Mouse (Mus musculus): Measurements from ENCODE around the gene Rprd1b.

The Rprd1b gene

DNA sequence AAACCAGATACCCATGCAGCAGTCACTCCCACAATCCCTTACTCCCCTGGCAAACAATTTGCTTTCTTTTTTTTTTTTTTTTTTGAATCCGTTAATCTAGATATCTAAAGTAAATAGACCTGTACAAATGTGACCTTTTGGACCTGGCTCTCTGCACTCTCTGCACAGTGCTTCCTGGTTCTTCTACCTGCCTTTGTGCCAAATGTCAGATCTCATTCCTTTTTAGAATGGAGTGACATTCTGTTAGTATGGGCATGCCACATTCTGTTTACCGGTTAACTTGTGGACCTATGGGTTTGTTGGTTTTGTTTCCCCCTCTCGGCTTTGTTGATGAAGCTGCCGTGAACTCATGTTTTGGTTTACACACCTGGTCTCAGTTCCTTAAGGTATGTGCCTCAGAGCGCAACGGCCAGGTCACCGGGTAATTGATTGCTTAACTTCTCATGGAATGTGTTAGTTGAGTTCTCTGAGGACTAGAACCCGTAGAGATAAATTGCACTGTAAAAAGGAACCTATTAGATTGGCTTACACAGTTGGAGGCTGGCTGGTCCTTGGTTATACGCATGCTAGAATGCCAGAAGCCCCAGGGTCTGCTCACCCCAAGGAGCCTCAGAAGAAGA, 52.4 kb downstream of the Rprd1b start:
- no peak for DNase-seq (ENCODE audit: low read depth)

DNA sequence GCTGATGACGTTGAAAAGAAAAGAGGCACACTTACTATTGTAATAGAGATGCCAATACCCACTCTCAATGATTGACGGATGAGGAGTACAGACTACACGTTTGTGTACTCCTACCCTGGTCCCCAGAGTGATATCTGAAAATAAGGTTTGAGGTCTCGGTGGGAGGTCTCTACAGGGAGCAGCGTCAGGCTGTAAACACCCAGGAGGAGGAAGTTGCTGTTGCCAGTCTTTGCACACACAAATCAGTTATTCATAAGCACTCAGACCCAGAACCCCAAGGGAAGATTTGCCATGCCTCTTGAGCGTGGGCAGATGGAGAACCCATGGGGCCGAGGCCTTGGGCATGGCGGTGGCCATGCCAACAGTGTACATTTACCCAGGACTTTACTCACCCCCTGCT, 56.2 kb downstream of the Rprd1b start:
- no peak for DNase-seq (ENCODE audit: low read depth)

DNA sequence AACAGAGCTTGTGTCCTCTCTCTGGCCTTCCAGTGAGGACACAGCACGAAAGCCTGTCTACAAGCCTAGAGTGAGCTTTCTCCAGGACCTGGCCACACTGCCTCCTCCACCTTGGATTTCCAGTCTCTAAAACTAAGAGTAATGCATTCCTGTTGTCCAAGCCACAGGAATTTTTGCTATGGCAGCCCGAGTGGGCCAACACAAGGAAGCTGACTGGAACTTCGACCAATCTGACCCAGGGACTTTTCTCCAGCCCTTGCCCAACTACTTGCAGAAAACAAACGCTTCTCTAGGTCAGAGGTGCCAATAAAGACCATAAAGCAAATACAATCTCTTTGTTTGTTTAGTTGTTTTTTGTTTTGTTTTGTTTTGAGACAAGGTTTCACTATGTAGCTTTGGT, 61.8 kb downstream of the Rprd1b start:
- no peak for DNase-seq (ENCODE audit: low read depth)

DNA sequence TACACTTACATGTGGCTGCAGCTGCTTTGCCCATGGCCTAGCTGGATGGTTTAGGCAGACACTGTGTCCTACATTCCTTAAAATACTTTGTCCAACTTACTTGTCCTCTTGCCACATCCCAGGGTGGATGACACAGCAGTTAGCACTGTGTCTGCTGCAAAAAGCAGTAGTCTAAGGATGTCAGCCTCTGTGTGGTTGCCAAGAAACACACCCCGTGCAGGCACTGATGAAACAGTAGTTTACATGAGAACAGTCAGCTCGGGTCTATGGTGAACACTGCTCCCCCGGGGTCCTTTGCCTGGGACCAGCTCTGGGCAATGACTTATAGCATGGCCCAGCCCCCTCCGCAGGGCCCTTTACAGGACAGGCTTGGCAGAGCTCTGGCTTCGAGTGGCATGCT, 65.0 kb downstream of the Rprd1b start:
- DNase-seq (ENCODE audit: low read depth), result no peak

DNA sequence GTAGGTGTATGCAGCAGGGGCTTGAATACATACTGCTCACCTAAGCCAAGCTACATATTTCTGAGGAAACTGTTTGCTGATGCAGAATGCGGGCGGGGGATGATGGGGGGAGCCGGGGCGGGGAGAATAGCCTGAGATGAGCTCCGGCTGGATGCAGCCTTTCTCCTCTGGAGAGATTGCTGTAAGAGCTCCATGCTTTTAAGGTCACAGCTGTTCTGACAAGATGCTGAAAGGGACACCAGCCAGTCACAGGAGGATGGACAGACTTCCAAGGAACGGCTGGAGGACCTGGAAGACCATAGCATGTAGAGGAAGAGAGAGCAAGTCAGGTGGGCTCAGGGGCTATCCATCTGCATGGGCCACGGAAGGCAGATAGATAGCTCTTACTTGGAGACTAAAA, 66.0 kb downstream of the Rprd1b start:
- DNase-seq (ENCODE audit: low read depth), result no peak

DNA sequence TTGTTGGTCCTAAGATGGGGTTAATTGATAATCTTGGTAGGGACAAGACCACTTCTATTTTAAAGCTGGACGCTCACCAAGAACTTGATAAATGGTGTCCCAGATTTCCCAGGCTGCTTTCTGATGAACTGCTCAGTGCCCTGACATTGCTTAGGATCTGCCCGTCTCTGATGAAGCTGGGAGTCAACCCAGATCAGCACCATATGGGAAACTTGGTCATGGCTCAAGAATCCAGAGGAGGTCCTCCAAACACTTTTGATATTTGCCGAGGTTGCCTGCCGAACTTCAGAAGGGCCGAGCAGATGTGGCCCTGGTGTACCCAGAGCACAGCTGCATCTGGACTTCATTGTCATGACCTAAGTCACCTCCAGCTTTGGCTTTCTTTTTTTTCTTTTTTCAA, 66.5 kb downstream of the Rprd1b start:
- no peak for DNase-seq (ENCODE audit: low read depth)

DNA sequence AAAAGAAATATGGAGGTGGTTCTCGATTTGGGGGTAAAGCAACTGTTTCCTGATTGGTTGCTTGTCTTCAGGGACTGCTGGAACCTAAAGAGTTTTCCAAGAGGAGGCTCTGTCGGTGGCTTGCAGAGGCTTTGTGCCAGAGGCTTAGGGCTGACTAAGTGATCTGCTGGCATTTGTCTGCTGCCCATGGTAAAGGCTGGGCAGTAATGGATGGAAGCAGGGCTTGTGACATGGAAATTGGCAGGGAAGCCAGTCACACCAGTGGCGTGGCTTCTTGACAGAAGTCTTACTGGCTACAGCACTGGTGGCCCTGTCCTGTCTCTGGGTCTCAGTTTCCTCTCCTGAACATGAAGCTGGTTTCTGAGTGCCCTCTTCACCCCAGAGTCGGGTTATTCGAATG, 68.8 kb downstream of the Rprd1b start:
- no peak for DNase-seq (ENCODE audit: low read depth)

DNA sequence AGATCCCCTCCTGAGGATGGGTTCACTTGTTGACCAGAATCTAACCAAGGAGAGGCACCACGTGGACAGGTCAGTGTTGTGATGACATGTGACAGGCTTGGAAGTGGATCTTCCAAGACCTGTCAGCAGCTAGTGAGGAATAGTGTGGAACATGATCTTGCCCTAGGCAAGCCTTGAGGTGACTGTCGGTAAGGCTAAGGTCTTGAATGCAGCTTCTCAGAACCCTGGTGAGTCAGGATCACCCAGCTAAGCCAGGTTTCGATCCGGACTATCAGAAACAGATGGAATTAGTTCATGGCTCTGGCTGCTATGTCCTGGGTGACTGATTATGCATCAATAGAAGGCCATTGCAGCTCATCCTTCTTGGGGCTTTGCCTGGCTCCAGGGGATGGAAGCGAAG, 70.4 kb downstream of the Rprd1b start:
- no peak for DNase-seq (ENCODE audit: low read depth)

DNA sequence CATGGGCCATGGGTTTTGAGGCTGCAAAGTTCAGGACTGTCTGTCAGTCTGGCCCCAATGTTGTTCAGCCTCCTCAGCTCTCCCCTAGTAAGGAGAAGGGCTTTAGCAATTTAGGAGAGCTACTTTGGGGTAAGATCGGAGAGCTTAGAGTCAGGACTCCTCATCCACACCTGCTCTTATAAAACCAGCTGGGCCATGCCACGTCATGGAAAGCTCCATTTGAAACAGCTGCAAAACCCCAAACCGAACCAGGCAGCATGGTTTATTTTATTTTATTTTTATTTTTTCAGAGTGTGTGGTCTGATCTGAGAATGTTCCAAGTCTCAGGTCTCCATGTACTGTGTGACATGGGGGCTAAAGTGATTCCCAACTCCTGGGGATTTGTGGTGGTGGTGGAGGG, 71.2 kb downstream of the Rprd1b start:
- DNase-seq (ENCODE audit: low read depth), result no peak

DNA sequence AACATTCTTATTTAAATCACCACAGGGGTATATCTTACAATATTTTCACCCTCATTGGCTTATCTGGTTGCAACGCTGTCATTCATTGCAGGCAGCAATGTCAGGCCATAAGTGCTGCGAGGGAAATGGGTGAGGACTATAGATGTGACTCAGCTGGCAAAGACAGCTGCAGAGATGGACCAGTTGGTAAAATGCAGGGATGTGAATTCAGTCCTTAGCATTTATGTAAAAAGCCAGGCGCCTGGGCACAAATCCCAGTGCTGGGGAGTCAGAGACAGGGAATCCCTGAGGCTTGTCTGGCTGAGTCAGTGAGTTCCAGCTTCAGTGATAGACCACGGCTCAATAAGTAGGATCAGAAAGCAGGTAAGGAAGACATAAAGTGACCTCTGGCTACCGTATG, 73.5 kb downstream of the Rprd1b start:
- DNase-seq (ENCODE audit: low read depth), result no peak

DNA sequence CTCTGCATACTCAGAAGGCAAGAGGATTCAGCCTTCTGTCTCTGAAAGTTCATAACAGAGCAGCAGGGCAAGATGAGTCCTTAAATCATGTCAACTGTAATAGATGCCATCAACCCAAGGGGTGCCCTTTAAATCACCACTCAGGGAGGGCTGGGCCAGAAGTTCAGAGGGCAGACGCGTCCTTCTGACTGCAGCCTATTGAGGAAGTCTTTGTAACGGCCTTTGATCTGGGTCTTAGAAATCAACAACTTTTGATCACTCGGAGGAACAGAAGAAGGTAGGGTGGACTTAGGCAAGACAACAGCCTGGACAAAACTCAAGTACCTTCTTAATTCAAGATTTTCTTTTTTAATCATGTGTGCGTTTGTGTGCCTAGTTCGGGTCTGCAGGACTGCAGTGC, 76.7 kb downstream of the Rprd1b start:
- DNase-seq (ENCODE audit: low read depth), result no peak

DNA sequence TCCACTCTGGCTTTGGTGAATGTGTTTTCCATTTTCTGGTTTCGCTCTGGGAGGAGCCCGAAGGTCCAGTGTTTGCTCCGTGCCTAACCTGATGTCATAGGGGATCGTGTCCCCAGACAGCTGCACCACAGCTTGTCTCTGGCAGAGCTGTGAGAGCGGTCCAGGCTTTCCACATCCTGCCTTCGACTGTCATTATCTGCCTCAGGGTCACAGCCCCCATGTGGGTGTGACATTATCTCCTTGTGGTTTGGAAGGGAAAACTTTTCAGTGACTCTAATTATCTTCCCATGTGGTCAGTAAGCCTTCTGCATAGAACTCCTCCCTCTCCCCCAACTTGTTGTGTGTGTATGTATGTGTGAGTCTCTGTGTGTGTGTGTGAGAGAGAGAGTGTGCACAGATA, 77.3 kb downstream of the Rprd1b start:
- no peak for DNase-seq (ENCODE audit: low read depth)

DNA sequence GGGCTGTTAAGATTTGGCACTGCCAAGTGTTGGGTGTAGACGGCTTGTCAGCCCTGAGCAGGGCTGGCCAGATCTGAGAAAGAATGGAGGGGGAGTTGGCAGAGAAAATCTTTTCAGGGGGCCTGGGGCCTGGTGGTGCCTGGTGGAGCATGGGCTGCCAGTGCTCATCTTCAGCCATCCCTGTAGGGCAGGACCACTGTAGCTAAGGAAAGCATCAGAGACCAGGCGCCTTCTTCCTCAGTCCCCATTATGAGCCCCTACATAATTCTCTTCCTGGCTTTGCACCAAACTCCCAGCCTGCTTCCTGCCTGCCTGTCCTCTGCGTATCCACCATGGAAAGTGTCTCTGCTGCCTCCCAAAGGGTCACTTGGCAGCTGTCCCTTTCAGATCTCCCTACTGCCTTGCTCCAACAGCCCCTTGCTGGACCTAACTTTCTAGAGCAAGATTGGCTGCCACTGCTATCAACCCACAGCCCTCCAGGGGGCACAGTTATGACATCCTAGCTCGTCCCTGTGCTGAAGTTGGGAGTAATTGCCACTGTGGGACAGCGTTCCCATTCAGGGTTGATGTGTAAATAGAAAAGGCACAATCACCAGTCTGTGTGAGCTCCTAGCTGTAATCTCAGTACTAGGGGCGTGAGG, 78.8 kb downstream of the Rprd1b start:
- peak; percentile 46 for DNase-seq (ENCODE audit: low read depth)

DNA sequence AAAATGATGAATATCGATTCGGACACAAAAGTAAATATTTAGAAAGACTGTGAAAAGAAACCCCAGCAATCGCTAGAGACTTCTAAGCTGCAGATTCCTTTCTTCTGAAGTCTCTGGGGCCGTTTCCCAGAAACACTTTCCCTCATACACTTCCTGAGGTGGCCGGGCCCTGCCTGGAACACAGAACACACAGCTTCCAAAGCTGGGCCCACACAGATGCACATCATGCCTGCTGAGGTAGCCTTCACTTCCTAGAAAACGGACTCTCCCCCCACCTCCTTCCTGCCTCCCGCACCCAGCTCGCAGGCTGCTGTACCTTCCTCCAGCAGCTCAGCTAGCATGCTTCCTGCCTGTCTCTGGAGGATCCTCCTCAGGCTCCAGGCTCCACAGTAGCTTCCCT, 81.2 kb downstream of the Rprd1b start:
- DNase-seq (ENCODE audit: low read depth), result no peak

DNA sequence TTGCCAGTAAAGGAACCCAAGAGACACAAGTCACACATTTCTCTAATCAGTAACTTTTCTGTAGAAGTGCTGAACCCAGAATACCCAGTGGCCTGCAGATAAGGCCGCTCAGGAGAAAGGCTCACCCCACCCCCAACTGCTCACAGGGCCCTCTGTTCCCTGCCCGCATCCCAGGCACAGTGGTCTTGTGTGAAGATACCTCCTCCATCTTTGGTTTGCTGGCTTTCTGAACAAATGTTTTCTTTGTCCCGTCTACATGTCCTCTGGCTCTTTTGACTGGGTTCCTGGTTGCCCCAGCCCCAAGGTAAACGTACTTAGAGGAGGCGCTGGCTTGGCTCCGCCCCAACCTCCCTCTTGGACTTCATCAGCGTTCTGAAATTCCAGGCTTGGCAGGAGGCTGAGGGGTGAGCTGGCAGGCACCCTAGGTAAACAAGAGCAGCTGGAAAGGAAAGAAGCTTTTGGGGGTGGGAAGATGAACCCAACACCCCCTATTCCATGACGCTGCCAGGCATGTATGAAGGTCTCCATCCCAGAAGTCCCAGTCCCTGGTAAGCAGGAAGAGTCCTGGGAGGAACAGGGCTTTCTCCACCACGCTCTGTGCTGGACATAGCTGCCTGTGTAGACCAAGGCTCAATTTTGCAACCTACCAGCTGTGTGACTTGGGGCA, 85.4 kb downstream of the Rprd1b start:
- no peak for DNase-seq (ENCODE audit: low read depth)

DNA sequence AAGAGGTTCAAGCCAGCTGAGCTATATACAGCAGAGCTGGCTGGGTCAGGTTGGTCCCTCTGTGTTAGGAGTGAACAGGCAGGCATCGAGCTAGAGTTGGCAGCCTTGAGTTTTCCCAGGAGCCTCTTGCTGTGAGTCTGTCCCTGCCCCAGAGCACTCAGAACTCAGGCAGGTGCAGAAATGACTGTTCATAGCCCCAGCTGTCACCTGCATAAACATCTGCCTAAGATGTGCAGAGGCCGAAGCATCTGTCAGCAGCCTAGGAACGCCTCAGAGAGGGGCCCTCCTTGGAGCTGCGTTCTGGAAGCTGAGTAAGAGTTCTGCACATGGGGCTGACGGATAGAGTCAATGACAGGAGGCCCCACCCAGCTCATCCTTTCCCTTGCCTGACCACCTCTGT, 86.6 kb downstream of the Rprd1b start:
- DNase-seq (ENCODE audit: low read depth), result no peak

DNA sequence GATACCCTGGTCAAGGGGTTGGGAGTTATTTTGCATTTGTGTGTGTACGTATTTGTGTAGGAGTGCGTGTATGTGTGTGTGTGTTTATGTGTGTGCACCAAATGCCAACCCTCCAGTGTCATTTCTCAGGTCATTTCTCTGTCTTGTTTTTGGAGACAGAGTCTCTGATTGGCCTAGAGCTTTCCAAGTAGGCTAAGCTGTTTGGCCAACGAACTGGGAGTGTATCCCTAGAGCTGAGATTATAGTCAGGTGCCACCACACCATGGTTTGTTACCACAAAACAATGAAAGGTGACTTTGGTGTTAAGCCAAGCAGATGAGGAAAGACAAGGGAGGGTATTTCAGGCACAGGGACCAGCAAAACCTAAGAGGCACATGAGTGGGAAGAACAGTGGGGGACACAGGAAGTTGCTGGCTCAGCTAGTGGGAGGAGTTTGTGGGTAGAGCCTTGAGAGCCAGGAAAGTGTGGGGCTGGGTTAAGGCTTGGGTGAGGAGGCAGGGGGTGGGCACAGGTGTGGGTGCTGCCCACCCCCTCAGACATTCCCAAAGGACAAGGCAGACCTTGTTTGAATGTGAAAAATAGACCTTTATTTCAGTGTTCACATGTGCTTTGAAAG, 87.6 kb downstream of the Rprd1b start:
- no peak for DNase-seq (ENCODE audit: low read depth)

DNA sequence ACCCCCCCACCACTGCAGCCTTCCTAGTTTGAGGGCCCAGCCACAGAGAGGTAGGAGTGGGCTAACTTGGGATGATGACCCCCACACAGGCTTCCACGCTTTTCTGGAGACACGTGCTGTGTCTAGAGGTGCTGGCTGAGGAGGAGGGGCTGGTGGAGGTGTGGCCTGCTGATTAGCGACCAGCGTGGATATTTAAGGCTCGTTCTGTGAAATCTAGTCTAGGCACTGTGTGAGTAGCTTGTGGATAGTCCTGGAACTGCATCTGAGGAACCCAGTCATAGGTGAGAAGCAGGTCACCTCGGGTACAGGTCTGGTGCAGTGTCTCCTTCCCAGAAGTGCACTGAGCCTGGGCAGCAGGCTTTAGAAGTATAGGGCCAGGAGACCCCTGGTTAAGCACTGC, 88.4 kb downstream of the Rprd1b start:
- DNase-seq (ENCODE audit: low read depth), result no peak

DNA sequence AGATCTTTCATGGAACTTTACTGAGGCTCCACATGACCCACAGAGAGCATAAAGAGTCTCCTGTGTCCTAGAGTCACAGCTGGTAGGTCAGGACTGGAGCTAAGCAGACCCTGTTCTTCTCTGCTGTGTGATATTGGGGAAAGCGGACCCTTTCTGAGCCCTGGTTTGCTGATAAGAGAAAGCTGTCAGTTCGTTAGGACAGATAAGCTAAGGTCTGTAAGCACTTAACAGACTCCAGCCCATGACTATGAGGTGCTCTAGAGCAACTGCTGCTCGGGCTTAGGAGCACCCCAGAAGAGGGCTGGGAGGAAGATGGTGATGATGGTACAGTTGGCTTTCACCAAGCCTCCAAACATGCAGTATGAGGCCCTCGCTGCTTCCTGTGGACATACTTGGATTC, 90.8 kb downstream of the Rprd1b start:
- no peak for DNase-seq (ENCODE audit: low read depth)

DNA sequence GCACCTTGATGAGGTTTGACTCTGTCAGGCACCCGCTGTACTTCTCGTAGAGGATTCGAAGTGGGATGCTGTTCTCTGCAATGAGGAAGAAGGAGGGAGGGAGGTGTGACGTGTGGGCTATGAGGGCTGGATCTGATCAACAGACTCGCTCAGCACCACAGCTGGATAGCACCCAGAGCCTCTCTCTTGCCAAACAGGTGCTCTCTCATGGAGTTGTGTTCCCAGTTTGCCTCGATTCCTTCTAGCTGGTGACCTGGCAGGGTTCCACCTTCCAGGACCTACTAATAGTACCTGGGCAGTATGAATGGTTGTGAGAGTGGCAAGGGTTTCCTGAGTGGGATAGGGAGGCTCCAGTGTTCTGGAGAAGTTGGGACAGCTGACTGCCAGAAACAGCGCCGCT, 91.9 kb downstream of the Rprd1b start:
- DNase-seq (ENCODE audit: low read depth), result no peak

DNA sequence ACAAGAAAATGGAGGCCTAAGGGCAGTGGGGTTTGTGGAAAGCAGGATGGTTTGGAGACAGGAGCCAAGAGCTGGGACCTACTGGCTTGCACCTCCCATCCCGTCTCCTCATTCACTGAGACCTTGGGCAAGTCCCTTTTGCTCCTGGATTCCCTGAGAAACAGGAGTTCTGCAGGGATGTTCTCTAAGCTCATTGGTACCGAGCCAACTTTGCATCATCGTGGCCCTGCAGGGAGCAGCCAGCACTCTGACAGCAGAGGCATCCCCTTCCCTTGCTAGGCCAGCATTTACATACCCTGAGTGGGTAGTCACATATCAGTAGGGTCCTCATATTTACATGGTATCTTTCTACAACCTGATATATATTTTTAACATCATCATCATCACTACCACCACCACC, 92.6 kb downstream of the Rprd1b start:
- DNase-seq (ENCODE audit: low read depth), result no peak

DNA sequence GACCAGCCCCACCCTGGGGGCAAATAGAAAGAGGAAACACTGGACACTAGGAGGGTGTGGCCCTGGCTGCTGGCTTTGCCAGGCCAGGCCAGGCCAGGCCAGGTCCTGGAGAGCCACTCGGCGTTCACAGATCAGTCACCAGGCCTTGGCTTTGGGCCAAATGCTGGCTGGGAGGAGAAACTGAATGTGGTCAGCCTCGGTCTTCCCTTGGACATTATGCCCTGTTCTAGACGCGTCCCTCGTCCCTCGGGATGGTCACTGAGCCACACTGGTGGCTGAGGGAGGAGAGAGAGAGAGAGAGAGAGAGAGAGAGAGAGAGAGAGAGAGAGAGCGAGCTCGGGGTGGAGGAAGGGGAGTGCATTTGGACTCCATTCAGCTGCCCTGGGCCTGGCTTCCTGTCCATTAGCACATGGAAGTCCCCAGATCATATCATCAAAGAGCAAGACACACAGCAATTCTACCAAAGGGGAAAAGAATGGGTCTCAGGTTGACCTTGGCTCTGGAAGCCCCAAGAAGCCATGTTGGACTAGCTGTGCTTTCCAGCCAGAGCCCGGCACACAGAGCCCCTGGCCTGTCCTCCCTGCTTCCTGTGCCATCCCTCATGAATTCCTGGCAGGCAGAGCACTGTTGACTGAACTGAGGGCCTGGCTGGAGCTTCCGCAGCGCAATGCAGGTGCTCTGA, 93.5 kb downstream of the Rprd1b start:
- no peak for DNase-seq (ENCODE audit: low read depth)

DNA sequence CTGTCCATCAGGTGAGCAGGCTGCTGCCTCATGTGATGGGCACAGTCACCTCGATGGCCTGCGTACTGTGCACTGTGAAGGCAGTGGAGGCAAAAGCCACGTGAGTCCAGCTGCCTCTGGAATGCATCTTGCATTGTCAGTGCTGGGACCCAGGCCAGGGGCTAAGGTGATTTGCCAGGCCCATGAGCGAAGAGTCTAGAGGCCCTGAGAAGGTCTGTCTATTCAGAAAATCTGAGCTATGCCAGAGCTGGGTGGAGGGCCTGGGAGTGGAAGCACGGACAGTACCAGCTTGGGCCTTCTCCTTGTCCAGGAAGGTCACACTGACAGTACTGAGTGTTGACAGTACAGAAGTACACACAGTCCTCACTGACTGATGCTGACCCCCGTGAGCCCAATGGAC, 94.5 kb downstream of the Rprd1b start:
- no peak for DNase-seq (ENCODE audit: low read depth)
